Mouse (Mus musculus): ENCODE measurements at regions not wholly inside any gene's neighbourhood (a gene's known extent, or its start where the extent isn't known, plus 50 kb on each side); places are given as distances from the start of the nearest gene placed in this dataset.

- intact Hi-C loops (cut with DNase I): loop anchor here (10.0 kb wide), 1 partner anchor 381 kb away; no protein-coding TSS in a partner anchor
Measured at GRCm38 (mm10) chr8:89914076-89914475, 434.1 kb downstream of the Tox3 start.

- intact Hi-C loops (cut with DNase I): no loop called here
Measured at GRCm38 (mm10) chr8:89906200-89906599, 441.9 kb downstream of the Tox3 start.

- intact Hi-C loops (cut with DNase I): no loop called here
Measured at GRCm38 (mm10) chr8:89905588-89905987, 442.6 kb downstream of the Tox3 start.

- intact Hi-C loops (cut with DNase I): no loop called here
Measured at GRCm38 (mm10) chr8:89903346-89903745, 444.8 kb downstream of the Tox3 start.

- intact Hi-C loops (cut with DNase I): no loop called here
Measured at GRCm38 (mm10) chr8:89872768-89873167, 475.4 kb downstream of the Tox3 start.

- intact Hi-C loops (cut with DNase I): no loop called here
Measured at GRCm38 (mm10) chr8:89871966-89872365, 476.2 kb downstream of the Tox3 start.

GRCm38 (mm10) chr8:89859813-89860212 is 488.3 kb downstream of the Tox3 start:
- intact Hi-C loops (cut with DNase I): no loop called here

- intact Hi-C loops (cut with DNase I): no loop called here
Measured at GRCm38 (mm10) chr8:89858706-89859385, 489.3 kb downstream of the Tox3 start.

- intact Hi-C loops (cut with DNase I): no loop called here
Measured at GRCm38 (mm10) chr8:89855556-89855955, 492.6 kb downstream of the Tox3 start.

GRCm38 (mm10) chr8:89850209-89850796 is 497.8 kb downstream of the Tox3 start:
- intact Hi-C loops (cut with DNase I): loop anchor here (5.0 kb wide), 1 partner anchor 942 kb away; no protein-coding TSS in a partner anchor

GRCm38 (mm10) chr8:89849416-89850208 is 498.5 kb downstream of the Tox3 start:
- intact Hi-C loops (cut with DNase I): loop anchor here (5.0 kb wide), 1 partner anchor 943 kb away; no protein-coding TSS in a partner anchor

GRCm38 (mm10) chr8:89838494-89838893 is 509.6 kb downstream of the Tox3 start:
- intact Hi-C loops (cut with DNase I): no loop called here

- intact Hi-C loops (cut with DNase I): no loop called here
Measured at GRCm38 (mm10) chr8:89833715-89834114, 514.4 kb downstream of the Tox3 start.

GRCm38 (mm10) chr8:89824586-89824985 is 523.6 kb downstream of the Tox3 start:
- intact Hi-C loops (cut with DNase I): no loop called here

- intact Hi-C loops (cut with DNase I): no loop called here
Measured at GRCm38 (mm10) chr8:89823631-89824030, 524.5 kb downstream of the Tox3 start.

GRCm38 (mm10) chr8:89812036-89812711 is 536.0 kb downstream of the Tox3 start:
- intact Hi-C loops (cut with DNase I): no loop called here

GRCm38 (mm10) chr8:89788296-89788695 is 559.8 kb downstream of the Tox3 start:
- intact Hi-C loops (cut with DNase I): loop anchor here (5.0 to 10.0 kb wide), 2 partner anchors 216 to 1153 kb away; partner anchors contain the start of gene Snx20

- intact Hi-C loops (cut with DNase I): loop anchor here (5.0 to 10.0 kb wide), 2 partner anchors 215 to 1152 kb away; partner anchors contain the start of gene Snx20
Measured at GRCm38 (mm10) chr8:89787050-89787905, 560.9 kb downstream of the Tox3 start.

GRCm38 (mm10) chr8:89785011-89785410 is 563.1 kb downstream of the Tox3 start:
- intact Hi-C loops (cut with DNase I): loop anchor here (5.0 to 10.0 kb wide), 2 partner anchors 213 to 1150 kb away; partner anchors contain the start of gene Snx20

- intact Hi-C loops (cut with DNase I): loop anchor here (10.0 kb wide), 1 partner anchor 1149 kb away; the partner anchor contains the start of gene Snx20
Measured at GRCm38 (mm10) chr8:89783311-89783710, 564.8 kb downstream of the Tox3 start.

Data from adrenal gland (tissue).